Mouse (Mus musculus): Measurements from ENCODE around the gene Nprl2. TPM values are rescaled to one million over a fixed set of nuclear protein-coding genes. Genes with fewer than 3 reads are reported as not detected.

Nprl2 gene
- total RNA-seq, 2 experiments from 2014 or later, result 13.6 to 17.1 TPM

- intact Hi-C loops (cut with DNase I), result no loop called here
- DNase-seq, result peak in 1 of 2 experiments; percentile 47
Measured at GRCm38 (mm10) chr9:107590058-107590772, 48.2 kb downstream of the Nprl2 start.

- intact Hi-C loops (cut with DNase I), result no loop called here
- DNase-seq, result no peak
Measured at GRCm38 (mm10) chr9:107590773-107591060, 48.7 kb downstream of the Nprl2 start.

- DNase-seq, result peak; percentile 49 to 63
- intact Hi-C loops (cut with DNase I), result no loop called here
Measured at GRCm38 (mm10) chr9:107593101-107593976, 51.3 kb downstream of the Nprl2 start.

GRCm38 (mm10) chr9:107594281-107595062, 52.4 kb downstream of the Nprl2 start:
- intact Hi-C loops (cut with DNase I), result no loop called here
- DNase-seq, result no peak

Other genes with a start within 250 kb of the Nprl2 start
- gene Cish, start 246.2 kb upstream of the Nprl2 start, total RNA-seq (2021), result 100 to 1,000 TPM; 232 TPM
- gene Hemk1, start 203.9 kb upstream of the Nprl2 start, total RNA-seq (2021), result 10 to 100 TPM; 19.7 to 21.2 TPM
- 1 to 10 TPM; 7.0 to 7.4 TPM for gene 6430571L13Rik, start 201.6 kb upstream of the Nprl2 start, total RNA-seq (2021)
- gene Cacna2d2, start 142.6 kb upstream of the Nprl2 start, total RNA-seq (2021), result 10 to 100 TPM in 1 of 2 experiments, 1 to 10 TPM in 1; 5.0 to 10.5 TPM
- gene Tmem115, start 8.3 kb upstream of the Nprl2 start, total RNA-seq (2021), result 10 to 100 TPM; 23.1 to 23.7 TPM
- 1 to 10 TPM; 3.4 to 4.9 TPM for gene Cyb561d2, start within 50 bp of the Nprl2 start, total RNA-seq (2021)
- not detected for gene Zmynd10, start 5.1 kb downstream of the Nprl2 start, total RNA-seq (2021)
- gene Rassf1, start 9.3 kb downstream of the Nprl2 start, total RNA-seq (2021), result 10 to 100 TPM; 23.6 to 24.5 TPM
- gene Tusc2, start 21.0 kb downstream of the Nprl2 start, total RNA-seq (2021), result 10 to 100 TPM; 27.5 to 27.9 TPM
- 10 to 100 TPM; 35.8 to 43.1 TPM for gene Hyal2, start 25.7 kb downstream of the Nprl2 start, total RNA-seq (2021)
- 1 to 10 TPM; 3.9 to 5.2 TPM for gene Hyal1, start 34.7 kb downstream of the Nprl2 start, total RNA-seq (2021)
- 10 to 100 TPM; 15.5 to 16.6 TPM for gene Naa80, start 36.7 kb downstream of the Nprl2 start, total RNA-seq (2021)
- under 1 TPM; 0.31 to 0.49 TPM for gene Hyal3, start 38.6 kb downstream of the Nprl2 start, total RNA-seq (2021)
- 10 to 100 TPM; 36.7 to 47.1 TPM for gene Ifrd2, start 45.4 kb downstream of the Nprl2 start, total RNA-seq (2021)
- 10 to 100 TPM; 11.3 to 12.1 TPM for gene Sema3b, start 67.0 kb downstream of the Nprl2 start, total RNA-seq (2021)
- gene Gnai2, start 93.1 kb downstream of the Nprl2 start, total RNA-seq (2021), result 100 to 1,000 TPM; 318 to 327 TPM
- 10 to 100 TPM; 48.6 to 53.3 TPM for gene Slc38a3, start 127.3 kb downstream of the Nprl2 start, total RNA-seq (2021)
- gene Gnat1, start 137.5 kb downstream of the Nprl2 start, total RNA-seq (2021), result not detected
- gene Sema3f, start 168.2 kb downstream of the Nprl2 start, total RNA-seq (2021), result 10 to 100 TPM; 17.7 to 18.0 TPM
- 10 to 100 TPM; 74.1 to 76.9 TPM for gene Rbm5, start 228.8 kb downstream of the Nprl2 start, total RNA-seq (2021)